Mouse (Mus musculus): ENCODE results near the gene Prrc2b. TPM values are rescaled to one million over a fixed set of nuclear protein-coding genes. Genes with fewer than 3 reads are reported as not detected.

Gene Prrc2b
- polyA plus RNA-seq, 1 experiment from 2014 or later, result 33.6 TPM

DNA sequence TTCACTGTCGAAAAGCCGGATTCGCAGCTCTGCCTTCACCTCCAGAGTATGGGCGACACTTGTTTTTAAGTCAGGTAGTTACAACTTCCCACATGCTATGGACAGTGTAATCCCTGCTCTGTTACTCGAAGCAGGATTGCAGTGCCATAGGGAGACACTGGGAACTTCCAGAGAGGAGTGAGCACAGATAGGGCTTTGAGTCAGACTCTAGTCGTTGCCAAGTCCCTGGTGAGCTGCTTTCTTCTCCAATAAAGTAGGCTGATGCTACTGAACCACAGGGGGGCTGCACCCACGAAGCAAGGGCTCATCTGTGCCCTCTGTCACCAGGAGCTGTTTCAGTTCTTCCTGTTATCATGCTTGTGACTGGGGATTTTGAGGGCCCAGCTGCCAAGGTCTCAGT lies 70.7 kb downstream of the Prrc2b start:
- no peak for DNase-seq (ENCODE audit: low spot score)

DNA sequence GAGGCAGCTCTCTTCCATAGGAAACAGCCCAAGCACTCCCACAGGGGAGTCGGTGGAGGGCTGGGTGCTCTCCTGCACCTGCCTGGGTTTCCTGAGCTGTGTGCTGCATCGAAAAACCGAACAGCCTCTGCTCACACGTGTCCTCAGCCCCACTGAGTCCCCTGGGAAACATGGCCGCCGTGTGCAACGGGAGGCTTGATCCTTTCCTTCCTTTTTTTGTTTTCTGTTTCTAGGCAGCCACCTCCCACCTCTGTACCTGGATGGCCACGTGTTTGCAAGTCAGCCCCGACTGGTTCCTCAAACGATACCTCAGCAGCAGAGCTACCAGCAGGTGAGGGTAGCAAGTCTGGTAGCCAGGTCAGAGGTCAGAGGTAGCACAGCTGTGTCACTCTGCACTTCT lies 71.2 kb downstream of the Prrc2b start:
- DNase-seq (ENCODE audit: low spot score), result no peak

DNA sequence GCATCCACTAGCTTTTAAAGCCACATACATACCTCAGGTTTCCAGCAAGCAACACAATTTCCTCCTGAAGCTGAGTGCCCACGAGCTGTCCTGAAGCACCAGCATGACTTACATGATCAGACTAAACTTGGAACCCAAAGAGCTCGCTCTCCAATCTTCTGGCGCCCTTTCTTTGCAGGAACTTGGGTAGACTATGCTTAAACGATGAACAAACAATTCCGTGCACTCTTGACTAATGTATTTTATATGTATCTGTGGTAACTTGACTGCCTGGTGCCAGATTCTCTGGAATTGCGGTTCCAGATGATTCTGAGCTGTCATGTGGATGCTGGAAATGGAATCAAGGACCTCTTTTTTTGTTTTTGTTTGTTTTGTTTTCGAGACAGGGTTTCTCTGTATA lies 84.6 kb downstream of the Prrc2b start:
- no peak for DNase-seq (ENCODE audit: low spot score)

DNA sequence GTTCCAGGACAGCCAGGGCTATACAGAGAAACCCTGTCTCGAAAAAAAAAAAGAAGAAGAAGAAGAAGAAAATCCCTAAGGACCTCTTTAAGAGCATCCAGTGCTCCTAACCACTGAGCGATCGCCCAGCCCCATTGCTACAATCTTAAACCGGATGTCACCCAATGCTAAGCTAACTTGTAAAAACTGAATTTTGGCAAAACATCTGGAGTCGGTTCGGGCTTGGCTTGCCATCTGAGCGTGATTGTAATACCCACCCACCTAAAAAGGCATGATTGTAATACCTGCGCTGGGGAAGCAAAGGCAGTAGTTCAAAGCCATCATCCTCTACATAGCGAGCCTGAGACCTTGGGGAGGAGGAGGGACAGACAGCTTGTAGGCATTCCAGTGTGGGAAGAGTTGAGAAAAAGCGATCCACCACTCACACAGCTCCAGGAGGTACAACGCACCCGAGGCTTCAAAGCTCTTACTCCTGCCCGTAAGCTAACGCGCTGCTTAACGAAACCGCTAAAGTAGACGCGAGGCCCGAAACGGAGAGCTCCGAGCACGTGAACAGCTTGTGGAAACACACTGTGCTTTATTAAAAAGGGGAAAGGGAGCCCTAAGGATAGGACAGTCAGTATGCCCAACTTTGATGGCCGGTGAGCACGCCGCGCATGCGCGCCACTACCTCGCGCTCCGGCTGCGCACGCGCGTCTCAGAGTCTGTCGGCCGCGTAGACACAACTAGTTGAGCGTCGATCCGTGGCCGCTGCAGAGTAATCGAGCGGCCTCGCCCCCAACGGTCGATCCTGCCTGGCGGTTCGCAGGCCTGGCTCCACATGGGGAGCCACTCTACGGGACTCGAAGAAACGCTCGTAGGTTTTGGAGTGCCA lies 85.2 kb downstream of the Prrc2b start, which contains the start of gene Pomt1:
TSS of gene Pomt1 (plus strand) at position 705 of the 874 bp plus-strand sequence.
- DNase-seq (ENCODE audit: low spot score), result peak; percentile 97

DNA sequence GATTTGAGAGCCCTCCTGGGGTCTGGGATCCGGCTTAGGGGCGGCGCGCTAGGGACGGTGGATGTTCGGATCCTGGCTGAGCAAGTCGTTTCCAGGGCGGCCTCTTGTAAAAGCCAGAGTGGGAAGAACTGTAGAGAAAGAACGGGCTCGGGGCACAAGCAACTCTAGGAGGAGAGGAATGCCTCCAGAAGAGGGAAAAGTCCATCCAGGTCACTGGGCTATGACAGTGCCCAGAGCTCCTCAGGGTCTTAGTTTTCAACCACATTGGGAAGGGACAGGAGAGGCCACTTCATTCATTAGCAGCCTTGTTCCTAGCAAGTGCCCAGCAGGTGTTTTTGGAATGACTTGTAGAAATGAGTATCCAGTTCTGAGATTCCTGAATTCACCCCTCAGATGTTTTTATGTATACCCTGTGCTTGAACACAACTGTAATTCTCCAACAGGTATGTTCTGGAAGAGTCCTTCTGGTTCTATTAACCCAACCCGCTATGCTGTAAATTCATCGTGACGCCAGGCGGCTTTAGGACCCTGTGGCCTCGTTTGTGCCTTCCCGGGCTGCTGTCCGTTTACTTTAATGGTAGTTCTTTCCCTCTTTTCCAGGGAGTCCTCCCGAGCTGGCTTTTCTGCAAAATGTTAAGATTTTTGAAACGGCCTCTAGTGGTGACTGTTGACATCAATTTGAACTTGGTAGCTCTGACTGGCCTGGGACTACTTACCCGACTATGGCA lies 86.0 kb downstream of the Prrc2b start:
- DNase-seq (ENCODE audit: low spot score), result peak; percentile 58

DNA sequence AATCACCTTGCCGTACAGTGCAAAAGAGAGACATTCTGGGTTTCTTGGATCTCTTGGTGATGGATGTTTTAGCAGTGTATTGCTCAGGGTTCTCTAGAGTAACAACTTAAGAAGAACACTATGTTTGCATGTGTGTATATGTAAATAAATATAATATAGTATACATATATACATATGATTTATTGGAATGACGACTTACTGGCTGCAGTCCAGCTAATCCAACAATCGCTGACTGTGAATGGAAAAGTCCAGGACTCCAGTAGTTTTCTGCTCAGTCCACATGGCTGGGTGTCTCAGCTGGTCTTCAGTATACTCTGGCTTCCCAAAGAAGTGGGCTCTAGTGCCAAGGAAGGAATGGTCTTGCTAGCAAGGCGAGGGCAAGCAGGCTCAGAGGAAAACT lies 86.7 kb downstream of the Prrc2b start:
- DNase-seq (ENCODE audit: low spot score), result no peak

DNA sequence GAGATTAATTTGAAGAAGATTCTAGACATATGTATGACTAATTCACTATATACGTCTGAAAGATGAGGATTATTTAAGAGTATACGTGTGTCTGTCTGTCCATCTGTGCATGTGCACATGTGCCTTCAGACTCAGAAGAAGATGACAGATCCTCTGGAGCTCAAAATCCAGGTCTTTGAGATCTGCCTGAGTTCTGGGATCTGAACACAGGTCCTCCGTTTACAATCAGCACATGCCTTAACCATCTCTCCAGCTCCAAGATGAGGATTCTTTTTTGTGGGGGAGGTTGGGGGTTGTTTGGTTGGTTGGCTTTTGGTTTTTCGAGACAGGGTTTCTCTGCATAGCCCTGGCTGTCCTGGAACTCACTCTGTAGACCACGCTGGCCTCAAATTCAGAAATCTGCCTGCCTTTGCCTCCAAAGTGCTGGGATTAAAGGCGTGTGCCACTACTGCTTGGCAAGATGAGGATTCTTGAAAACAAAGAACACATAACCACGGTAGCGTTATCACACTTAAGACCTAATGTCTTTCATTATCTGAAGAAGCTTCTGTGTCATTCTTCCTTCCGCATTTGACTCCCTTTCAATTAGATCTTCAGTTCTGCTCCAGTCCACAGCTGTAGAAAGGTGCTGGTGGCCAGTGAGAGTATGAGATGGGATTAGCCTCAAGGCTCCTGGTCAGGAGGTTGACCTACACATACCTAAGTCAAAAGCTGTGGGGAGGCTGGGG lies 88.0 kb downstream of the Prrc2b start:
- no peak for DNase-seq (ENCODE audit: low spot score)

DNA sequence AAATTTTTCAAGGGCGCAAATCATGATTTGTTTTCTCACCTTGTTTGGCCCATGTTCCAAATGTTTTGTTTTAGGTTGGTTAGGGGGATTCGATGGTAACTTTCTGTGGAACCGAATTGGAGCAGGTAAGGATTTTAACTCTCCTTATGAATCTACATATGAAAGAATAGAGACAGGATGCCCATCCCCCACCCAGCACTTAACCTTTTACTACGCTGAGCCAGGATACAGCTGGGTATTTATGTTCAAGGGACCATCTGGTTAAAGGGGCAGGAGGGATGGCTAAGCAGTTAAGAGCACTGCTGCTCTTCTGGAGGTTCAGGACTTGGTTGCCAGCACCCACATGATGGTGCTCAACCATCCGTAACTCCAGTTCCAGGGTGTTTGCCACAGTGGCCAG lies 89.7 kb downstream of the Prrc2b start:
- peak; percentile 40 for DNase-seq (ENCODE audit: low spot score)

DNA sequence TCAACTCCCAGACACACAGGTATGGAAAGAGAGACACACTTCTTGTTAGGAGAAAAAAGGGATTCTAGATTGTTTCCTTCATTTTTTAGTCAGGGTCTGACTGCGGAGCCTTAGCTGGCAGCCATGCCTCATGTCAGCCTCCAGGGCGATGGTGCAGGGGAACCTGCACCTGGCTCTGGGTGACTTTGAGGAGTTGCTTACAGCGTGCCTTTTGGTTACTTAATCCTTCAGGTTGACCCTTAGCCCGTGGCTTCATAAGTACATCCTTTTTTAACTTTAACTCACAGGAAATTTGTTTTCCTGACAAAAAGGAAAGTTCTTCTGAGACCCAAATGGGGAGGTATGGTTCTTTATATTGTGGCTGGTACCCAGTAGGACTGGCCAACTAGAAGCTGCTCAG lies 92.1 kb downstream of the Prrc2b start:
- DNase-seq (ENCODE audit: low spot score), result no peak

DNA sequence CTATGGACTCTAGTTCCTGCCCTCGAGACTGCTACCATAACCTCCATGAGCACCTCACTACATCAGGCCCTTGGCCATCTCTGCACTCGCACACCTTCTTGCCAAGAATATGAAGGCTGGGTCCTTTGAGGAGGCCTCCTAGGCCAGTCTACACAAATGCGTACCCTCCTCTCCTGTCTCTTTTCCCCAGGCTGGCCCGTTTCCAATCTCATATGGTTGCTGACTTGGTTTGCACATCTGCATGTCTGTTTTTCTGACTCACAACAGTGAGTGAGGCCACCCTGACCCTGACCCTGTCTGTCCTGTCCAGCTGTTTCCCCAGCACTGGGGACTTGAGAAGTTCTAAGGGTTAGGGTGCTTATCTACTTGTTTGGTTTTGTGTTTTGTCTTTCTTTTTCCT lies 95.9 kb downstream of the Prrc2b start:
- DNase-seq (ENCODE audit: low spot score), result no peak

DNA sequence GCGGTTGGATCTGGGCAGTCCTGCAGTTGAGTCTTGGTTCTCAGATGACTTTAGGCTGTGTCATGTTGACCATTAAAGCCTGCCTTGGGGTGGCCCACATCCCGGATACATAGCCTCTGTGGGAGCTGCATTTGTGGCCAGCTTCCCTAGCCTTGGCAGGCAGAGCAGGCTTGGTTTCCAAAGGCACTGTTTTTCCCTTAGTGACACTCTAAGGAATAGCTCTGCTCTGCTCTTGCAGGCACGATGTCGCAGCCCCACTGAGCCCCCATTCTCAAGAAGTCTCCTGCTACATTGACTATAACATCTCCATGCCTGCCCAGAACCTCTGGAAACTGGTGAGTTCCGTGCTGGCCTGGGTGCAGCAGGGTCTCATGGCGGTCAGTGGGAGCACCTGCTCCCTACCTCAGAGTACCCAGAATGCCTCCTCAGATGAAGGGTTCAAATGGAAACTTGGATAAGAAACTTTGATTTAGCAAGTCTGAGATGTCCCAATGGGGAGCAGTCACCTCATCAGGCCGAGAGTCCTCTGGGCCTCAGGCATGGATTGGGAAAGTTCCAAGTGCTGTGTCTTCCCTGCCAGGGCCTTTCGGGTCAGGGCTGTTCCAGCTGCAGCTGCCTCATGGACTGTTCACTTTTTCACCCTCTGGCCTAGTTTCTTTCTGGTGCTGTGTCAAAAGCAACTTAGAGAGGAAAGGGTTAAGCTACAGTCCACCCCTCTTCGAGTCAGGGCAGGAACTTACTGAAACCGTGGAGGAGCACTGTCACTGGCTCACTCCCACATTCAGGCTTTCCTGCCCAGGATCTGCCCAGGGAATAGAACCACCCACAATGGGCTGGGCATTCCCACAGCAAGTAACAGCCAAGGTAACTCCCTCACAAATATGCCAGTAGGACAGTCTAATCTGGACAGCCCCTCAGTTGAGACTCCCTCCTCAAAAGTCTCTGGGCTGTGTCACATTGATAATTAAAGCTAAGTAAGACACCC lies 97.8 kb downstream of the Prrc2b start:
- DNase-seq (ENCODE audit: low spot score), result no peak

DNA sequence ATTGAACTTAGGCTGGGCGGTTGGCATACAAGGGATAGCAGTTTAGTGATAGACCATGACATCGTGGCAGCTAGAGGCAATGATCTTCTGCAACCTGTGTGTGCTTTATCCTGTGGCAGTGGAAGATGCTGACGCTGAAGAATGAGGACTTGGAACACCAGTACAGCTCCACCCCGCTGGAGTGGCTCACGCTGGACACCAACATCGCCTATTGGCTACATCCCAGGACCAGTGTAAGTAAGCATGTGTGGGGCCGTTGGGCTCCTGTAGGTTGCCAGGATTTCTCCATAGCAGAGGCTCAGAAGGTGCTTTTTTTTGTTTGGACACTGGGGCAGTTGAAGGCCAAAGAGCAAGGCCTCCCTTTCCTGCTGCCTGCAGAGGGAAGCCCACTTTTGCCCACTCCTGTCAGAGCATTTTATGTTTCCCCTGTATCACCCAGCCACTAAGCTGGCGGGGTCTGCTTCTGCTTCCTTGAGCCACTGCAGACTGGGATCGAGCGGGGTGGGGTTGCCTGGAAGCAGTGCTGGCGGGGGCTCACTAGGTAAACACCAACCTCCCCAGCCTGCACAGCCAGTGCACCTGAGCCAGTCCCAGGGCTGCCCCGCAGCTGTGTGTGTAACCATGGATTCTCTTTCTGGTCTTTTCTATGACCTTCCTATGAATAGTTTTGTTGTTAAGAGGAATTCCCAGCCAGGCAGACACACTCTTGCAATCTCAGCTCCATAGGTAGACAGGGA lies 101.1 kb downstream of the Prrc2b start:
- no peak for DNase-seq (ENCODE audit: low spot score)

DNA sequence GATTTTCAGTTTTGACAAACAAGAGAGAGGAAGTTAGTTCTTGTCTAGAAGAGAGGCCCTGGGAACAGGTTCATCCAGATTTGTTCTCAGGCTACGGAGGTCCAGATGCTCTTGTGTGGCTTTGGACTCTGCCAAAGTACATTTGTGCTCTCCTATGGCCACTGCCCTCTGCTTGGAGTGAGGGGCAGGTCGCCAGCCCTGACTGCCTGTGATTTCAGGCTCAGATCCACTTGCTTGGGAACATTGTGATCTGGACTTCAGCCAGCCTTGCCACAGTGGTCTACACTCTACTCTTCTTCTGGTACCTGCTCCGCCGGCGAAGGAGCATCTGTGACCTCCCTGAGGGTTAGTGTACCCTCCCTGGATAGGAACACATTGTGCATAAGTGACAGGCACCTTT lies 101.8 kb downstream of the Prrc2b start:
- no peak for DNase-seq (ENCODE audit: low spot score)

DNA sequence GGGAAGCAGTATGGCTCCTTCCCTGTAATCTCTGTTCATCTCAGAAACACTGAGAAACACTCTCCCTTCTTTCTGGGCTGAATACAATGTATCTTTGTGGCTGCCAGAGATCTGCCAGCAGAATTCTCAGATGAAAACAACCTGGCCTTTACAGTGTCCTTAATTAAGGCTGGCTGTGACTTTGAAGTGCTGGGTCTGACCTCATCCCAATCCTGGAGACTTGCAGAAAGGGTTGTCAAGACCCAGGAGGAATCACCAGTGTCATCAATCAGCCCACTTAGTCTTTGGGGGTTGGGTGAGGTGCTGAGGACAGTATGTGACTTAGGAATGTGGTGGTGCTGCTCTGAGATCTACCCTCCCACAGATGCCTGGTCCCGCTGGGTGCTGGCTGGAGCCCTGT lies 102.5 kb downstream of the Prrc2b start:
- DNase-seq (ENCODE audit: low spot score), result no peak

DNA sequence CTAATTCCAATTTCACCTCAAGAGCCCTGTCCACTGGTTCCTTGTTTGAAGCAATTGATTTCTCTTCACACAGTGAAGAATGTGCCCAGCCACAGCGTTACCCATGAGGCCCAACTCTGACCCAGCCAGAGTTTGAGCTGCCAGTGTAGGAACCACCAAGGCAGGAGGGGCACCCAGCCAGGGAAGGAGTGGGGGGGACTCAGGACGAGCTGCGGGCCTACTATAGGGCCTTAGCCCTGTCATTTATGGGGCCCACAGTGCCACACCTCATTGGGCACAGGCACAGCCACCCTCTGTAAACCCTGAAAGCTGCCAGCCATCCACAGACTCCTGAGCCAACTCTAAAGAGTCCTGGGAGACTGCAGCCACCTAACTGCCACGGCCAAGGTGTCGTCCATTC lies 103.7 kb downstream of the Prrc2b start:
- no peak for DNase-seq (ENCODE audit: low spot score)

DNA sequence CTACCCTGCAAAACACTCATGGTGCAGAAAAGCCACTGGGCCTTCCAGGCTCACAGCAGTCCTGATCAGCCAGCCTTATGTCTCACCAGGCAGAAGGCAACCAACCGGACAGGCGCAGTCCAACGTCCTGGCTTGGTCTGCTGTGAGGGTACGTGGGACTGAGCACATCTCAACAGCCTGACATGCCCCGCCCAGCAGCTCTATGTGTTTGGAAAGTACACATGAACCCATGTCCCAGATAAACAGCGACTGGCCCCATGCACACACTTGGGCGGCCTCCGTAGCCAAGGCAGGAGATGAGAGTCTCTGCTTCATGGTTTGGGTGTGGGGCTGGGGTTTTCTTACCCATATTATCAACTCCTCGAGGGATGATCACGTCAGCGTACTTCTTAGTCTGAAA lies 105.4 kb downstream of the Prrc2b start:
- no peak for DNase-seq (ENCODE audit: low spot score)

DNA sequence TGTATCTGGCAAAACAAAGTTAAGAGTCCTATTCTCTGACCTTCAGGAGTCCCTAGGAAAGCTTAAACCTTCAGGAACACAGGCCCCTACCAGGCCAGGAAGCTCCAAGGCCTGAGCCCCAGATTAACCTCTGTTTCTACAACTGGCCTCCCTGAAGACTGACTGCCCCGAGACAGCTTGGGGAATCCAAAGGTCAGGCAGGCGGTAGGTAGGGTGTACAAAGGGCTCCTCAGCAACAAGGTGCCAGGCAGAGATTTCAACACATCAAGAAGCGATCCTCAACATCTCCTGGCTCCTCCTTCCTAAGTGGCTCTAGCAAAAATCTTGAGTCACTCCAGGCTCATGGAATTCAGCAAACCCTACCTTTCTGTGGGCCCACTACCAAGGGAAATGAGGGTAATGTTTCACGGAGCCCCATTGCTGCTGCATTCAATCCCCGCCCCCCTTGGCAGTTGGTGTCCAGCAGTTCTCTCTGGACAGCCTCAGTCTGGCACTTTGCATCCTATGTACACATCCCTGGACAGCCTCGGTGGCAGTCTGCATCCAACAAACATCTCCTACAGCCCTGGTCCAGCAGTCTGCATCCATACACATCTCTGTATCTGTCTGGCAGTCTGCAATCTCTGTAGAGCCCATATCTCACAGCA lies 108.1 kb downstream of the Prrc2b start:
- no peak for DNase-seq (ENCODE audit: low spot score)

DNA sequence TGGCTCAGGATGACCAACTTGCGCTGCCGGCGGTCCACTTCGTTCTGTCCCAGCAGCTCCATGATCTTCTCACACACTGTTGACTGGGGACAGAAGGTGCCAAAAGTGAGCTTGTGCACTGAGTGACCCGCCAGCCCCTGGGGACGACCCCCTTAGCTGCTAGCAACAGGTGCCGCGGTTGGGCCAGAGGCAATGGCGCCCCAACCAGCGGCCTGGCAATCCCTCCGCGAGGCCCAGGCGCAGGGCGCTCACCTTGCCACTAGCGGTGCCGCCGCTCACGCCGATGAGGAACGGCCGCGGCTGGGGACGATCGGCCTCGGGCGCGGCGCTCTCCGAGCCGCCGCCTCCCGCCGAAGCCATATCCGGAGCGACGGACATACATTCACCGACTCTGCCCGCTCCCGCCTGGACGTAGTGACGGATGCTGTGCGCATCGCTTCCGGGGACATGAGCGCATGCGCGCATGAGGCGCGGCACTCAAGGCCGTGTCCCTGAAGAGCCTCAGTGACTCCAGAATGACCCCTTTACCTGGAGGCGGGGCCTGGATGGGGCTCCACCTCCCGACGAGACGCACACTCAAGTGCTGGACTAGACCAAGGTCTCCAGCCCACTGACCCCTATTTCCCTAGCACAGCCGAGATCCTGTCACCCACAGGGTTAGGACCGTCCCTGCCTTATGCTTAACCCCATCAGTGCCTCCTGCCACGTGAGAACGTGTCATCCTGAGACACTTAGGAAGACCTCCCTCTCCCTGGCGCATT lies 109.0 kb downstream of the Prrc2b start, which contains the start of gene Uck1:
TSS of gene Uck1 (minus strand) at position 503 of the 761 bp plus-strand sequence.
- peak; percentile 90 for DNase-seq (ENCODE audit: low spot score)

DNA sequence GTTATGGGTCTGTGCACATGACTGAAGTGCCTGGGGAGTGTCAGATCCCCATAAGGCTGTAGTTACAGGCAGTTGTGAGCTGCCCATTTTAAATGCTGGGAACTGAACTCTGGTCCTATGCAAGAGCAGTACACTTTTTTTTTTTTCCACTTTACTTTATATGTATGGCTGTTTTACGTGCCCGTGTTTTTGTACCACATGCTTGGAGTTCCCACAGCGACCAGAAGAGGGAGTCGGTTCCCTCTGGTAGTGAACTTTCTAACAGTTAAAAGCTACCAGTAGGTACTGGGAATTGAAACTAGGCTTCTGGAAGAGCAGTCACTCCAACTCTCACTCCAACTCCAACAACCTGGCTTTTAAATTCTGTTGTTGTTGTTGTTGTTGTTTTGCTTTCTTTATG lies 109.8 kb downstream of the Prrc2b start:
- DNase-seq (ENCODE audit: low spot score), result peak; percentile 81
